Comparison of ENCODE assay signal across 8 mouse cellular contexts in genomic region chr7:127776426-127776825, GRCm38 (mm10). TPM values are rescaled to one million over a fixed set of nuclear protein-coding genes. Genes with fewer than 3 reads are reported as not detected.
A peak's percentile ranks its signal among the peaks of the same experiment; 100 is the strongest.
DNase-seq lines count a peak whose midpoint lies in the region; ATAC-seq and TF ChIP-seq lines count a peak whose summit lies in the region.

Gene Setd1a, plus strand, starts transcription at chr7:127776670.

- peaks cover 17% of the 10 kb centered on the region for H3K36me3 ChIP-seq in embryonic facial prominence, embryonic 12.5 days
- peaks cover 31% of the 10 kb centered on the region for H3K36me3 ChIP-seq in limb, embryonic 12.5 days
- H3K36me3 ChIP-seq in midbrain, embryonic 14.5 days (ENCODE audit: control insufficient read depth, insufficient read depth, low read length), result peaks cover 25% of the 10 kb centered on the region
- peaks cover 7% of the 10 kb centered on the region for H3K36me3 ChIP-seq in spleen, adult 2 months (ENCODE audit: control insufficient read depth, insufficient read depth, low read length)

- no peaks in the 10 kb centered on the region for H3K9me3 ChIP-seq in embryonic facial prominence, embryonic 12.5 days
- H3K9me3 ChIP-seq in limb, embryonic 12.5 days, result no peaks in the 10 kb centered on the region
- no peaks in the 10 kb centered on the region for H3K9me3 ChIP-seq in midbrain, embryonic 14.5 days (ENCODE audit: control insufficient read depth, low read length)

- TF ChIP-seq POLR2A in spleen, adult 2 months (IDR thresholded peaks at IDR 0.05; ENCODE audit: low read depth, low read length), result no peak

- peak within 1 kb of the TSS; percentile 96 for H3K27ac ChIP-seq in embryonic facial prominence, embryonic 12.5 days
- H3K27ac ChIP-seq in limb, embryonic 12.5 days, result peak within 1 kb of the TSS; percentile 94
- peak within 1 kb of the TSS; percentile 95 for H3K27ac ChIP-seq in midbrain, embryonic 14.5 days (replicated peaks; ENCODE audit: low read depth, low read length)
- H3K27ac ChIP-seq in spleen, adult 2 months (ENCODE audit: insufficient read depth, low read length), result peak within 1 kb of the TSS; percentile 96

- H3K4me1 ChIP-seq in embryonic facial prominence, embryonic 12.5 days, result peaks cover 9% of the 10 kb centered on the region
- H3K4me1 ChIP-seq in limb, embryonic 12.5 days (replicated peaks), result peaks cover 23% of the 10 kb centered on the region
- H3K4me1 ChIP-seq in midbrain, embryonic 14.5 days (ENCODE audit: control insufficient read depth, insufficient read depth, low read length), result peaks cover 7% of the 10 kb centered on the region
- H3K4me1 ChIP-seq in spleen, adult 2 months (ENCODE audit: control insufficient read depth, insufficient read depth, insufficient read length), result peaks cover 5% of the 10 kb centered on the region; the same call in 1 of the 2 replicates

- peak within 1 kb of the TSS; percentile 95 for H3K9ac ChIP-seq in embryonic facial prominence, embryonic 12.5 days
- H3K9ac ChIP-seq in limb, embryonic 12.5 days (replicated peaks), result peak within 1 kb of the TSS; percentile 92
- H3K9ac ChIP-seq in midbrain, embryonic 14.5 days (replicated peaks; ENCODE audit: low read length), result peak within 1 kb of the TSS; percentile 91

- no peaks in the 10 kb centered on the region for H3K27me3 ChIP-seq in embryonic facial prominence, embryonic 12.5 days
- no peaks in the 10 kb centered on the region for H3K27me3 ChIP-seq in limb, embryonic 12.5 days
- no peaks in the 10 kb centered on the region for H3K27me3 ChIP-seq in midbrain, embryonic 14.5 days (ENCODE audit: control insufficient read depth, insufficient read depth, low read length)
- no peaks in the 10 kb centered on the region for H3K27me3 ChIP-seq in spleen, adult 2 months (ENCODE audit: control insufficient read depth, insufficient read depth, low read length)

- TF ChIP-seq CTCF in spleen, adult 2 months (IDR thresholded peaks at IDR 0.05; ENCODE audit: extremely low read depth, insufficient read depth, insufficient read length, insufficient replicate concordance), result no peak

- WGBS in embryonic facial prominence, embryonic 12.5 days, result under 1% methylated on average over 23 of the region's 23 CpGs
- under 1% methylated on average over 23 of the region's 23 CpGs for WGBS in limb, embryonic 12.5 days
- WGBS in midbrain, embryonic 14.5 days, result under 1% methylated on average over 23 of the region's 23 CpGs
- under 1% methylated on average over 23 of the region's 23 CpGs for WGBS in spleen, adult 2 months

- 0 out of 2 replicates have a peak, but pooled peaks have one; percentile 49 for ATAC-seq in embryonic facial prominence, embryonic 12.5 days (ENCODE audit: insufficient number of reproducible peaks, insufficient read depth, low FRiP score, low TSS enrichment)
- ATAC-seq in limb, embryonic 12.5 days (ENCODE audit: insufficient number of reproducible peaks, insufficient read depth, low FRiP score, low TSS enrichment, low read depth), result peak; percentile 47; the same call in 1 of the 2 replicates
- peak; percentile 72 for ATAC-seq in midbrain, embryonic 14.5 days (ENCODE audit: low FRiP score, low TSS enrichment)

- peak within 1 kb of the TSS; percentile 86 for H3K4me2 ChIP-seq in embryonic facial prominence, embryonic 12.5 days (replicated peaks)
- peak within 1 kb of the TSS; percentile 86 for H3K4me2 ChIP-seq in limb, embryonic 12.5 days
- H3K4me2 ChIP-seq in midbrain, embryonic 14.5 days (ENCODE audit: low read length), result peak within 1 kb of the TSS; percentile 66

- peak within 1 kb of the TSS; percentile 88 for H3K4me3 ChIP-seq in embryonic facial prominence, embryonic 12.5 days
- H3K4me3 ChIP-seq in limb, embryonic 12.5 days (replicated peaks), result peak within 1 kb of the TSS; percentile 90
- H3K4me3 ChIP-seq in midbrain, embryonic 14.5 days (replicated peaks; ENCODE audit: low read depth, low read length), result peak within 1 kb of the TSS; percentile 89
- peak within 1 kb of the TSS; percentile 95 for H3K4me3 ChIP-seq in spleen, adult 2 months (ENCODE audit: extremely low read depth, insufficient read depth, insufficient read length)

- DNase-seq in 3134 (ENCODE audit: extremely low read depth, insufficient read length, low spot score), result peak; percentile 86
- DNase-seq in adrenal gland, postnatal 36 days, result peak; percentile 91 to 93
- peak; percentile 88 to 96 for DNase-seq in heart, adult 18-20 months
- DNase-seq in kidney, adult 18-20 months, result peak; percentile 89
- peak; percentile 93 for DNase-seq in midbrain, embryonic 14.5 days
- peak in 1 of 2 experiments; percentile 73 for DNase-seq in spleen, adult 2 months (ENCODE audit: low read depth in 1 of 2, low spot score in 2 of 2)

RNA-seq across cellular contexts. Expression of gene Setd1a, which starts in this region (rescaled TPM):
- total RNA-seq in adrenal gland, postnatal 36 days (2021), result 10 to 100 TPM; 36.0 TPM
- 25.5 and 26.5 TPM in 2 replicates for polyA plus RNA-seq in embryonic facial prominence, embryonic 12.5 days (2016; fragmentation: Nextera tagmentation; extraction: Ambion mirVana)
- 10 to 100 TPM; 15.8 to 19.5 TPM for total RNA-seq in heart, adult 18-20 months (2021)
- polyA plus RNA-seq in limb, embryonic 12.5 days (2016; fragmentation: Nextera tagmentation; extraction: Ambion mirVana), result 24.7 and 25.2 TPM in 2 replicates
- 24.0 and 27.3 TPM in 2 replicates for polyA plus RNA-seq in midbrain, embryonic 14.5 days (2014; fragmentation: Nextera tagmentation; extraction: Ambion mirVana)
- 13.9 and 14.9 TPM in 2 replicates for polyA plus RNA-seq in spleen, adult 2 months (2012; rRNA removed)
